Mouse (Mus musculus) midbrain, embryonic 15.5 days (tissue): ENCODE data around the gene Eml6. TPM values are rescaled to one million over a fixed set of nuclear protein-coding genes. Genes with fewer than 3 reads are reported as not detected.

Source experiments
- ATAC-seq: fragments of 200-750 bp; cut with Nextera tagmentation; replicated peaks from 2 replicates; pipeline ENCODE4 v1.8.0; 2017; ENCODE audit warnings: moderate TSS enrichment
- H3K27ac ChIP-seq: fragments of 300-500 bp; sonication (generic); 2 replicates; pipeline ENCODE4 v1.5.1; 2015; ENCODE audit warnings: mild to moderate bottlenecking, inconsistent platforms
- H3K27me3 ChIP-seq: fragments of 300-500 bp; sonication (generic); replicated peaks from 2 replicates; pipeline ENCODE4 v1.6.1; 2015; ENCODE audit warnings: inconsistent platforms
- H3K36me3 ChIP-seq: fragments of 300-500 bp; sonication (generic); replicated peaks from 2 replicates; pipeline ENCODE4 v1.6.1; 2015; ENCODE audit warnings: inconsistent platforms
- H3K4me1 ChIP-seq: fragments of 300-500 bp; sonication (generic); 2 replicates; pipeline ENCODE4 v1.6.1; 2015; ENCODE audit warnings: inconsistent platforms
- H3K4me2 ChIP-seq: fragments of 300-500 bp; sonication (generic); 2 replicates; pipeline ENCODE4 v1.6.1; 2015; ENCODE audit warnings: inconsistent platforms, mild to moderate bottlenecking, moderate library complexity
- H3K4me3 ChIP-seq: fragments of 300-500 bp; sonication (generic); 2 replicates; pipeline ENCODE4 v1.5.1; 2015; ENCODE audit warnings: mild to moderate bottlenecking, inconsistent platforms
- H3K9ac ChIP-seq: fragments of 300-500 bp; sonication (generic); 2 replicates; pipeline ENCODE4 v1.6.1; 2015; ENCODE audit warnings: mild to moderate bottlenecking, inconsistent platforms
- H3K9me3 ChIP-seq: fragments of 300-500 bp; sonication (generic); 2 replicates; pipeline ENCODE4 v1.6.1; 2016; ENCODE audit warnings: inconsistent platforms
- WGBS: fragments of 180-500 bp; shearing (Covaris S2); methylation state at CpG from one replicate; pipeline ENCODE4 v1.1.7; 2015; ENCODE audit warnings: mixed read lengths; 5-methylcytosine and 5-hydroxymethylcytosine counted together
- polyA plus RNA-seq: library from polyadenylated mRNA; unstranded; fragments of >200 nt; fragmentation: Nextera tagmentation; extraction: Ambion mirVana; gene quantifications from 2 replicates; pipeline ENCODE4 v1.2.1, GENCODE M21; 2015

The Eml6 gene
- polyA plus RNA-seq, 1 experiment from 2014 or later: 7.7 TPM

DNA sequence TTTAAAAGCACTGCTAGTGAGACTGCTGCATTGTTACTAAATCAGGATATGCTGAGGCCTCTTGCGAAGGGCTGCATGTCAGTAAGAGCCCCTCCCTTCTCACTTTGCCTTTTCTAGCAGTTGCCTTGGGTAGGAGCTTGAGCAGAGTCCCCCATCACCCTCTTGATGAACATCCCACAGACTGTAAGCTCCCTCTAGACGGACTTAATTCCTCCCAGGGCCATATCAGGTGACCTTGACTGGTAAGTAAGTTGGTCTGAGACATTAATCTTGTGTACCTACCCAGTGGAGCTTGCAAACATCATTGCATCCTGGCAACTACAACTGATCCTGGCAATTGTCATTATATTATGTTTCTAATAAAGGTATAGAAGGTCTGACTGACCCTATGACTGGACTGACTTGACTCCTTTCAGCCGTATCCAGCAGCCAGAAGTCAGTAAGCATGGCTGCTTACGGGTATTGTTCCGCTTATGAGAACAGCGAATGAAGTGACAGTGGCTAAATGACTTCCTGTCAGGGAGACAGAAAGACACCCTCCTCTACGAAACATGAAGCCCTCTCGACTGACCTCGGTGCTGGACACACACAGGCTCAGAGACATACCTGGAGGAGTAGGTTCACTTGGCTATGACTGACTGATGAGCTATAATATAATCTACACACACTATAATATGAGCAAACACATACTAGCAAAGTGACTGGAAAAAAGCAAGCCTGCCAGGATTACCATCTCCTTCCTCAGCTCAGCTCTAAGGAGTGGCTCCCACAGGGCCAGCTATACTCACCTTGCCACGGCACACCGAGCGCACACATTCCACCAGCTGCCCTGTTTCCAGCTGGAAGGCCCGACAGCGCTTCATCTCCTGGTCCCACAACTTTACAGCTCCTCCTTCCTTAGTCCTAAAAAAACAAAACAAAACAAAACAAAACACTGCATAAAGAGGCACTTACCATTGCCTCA is 273.9 kb downstream of the Eml6 start:
- Histone ChIP-seq H3K4me2 (no peak overlapping the region), H3K36me3 (peaks cover 4% of the 10 kb centered on the region; the same call in 1 of the 2 replicates), H3K4me3 (no peak overlapping the region), H3K27me3 (no peaks in the 10 kb centered on the region), H3K27ac (no peak overlapping the region), H3K4me1 (no peaks in the 10 kb centered on the region), H3K9ac (no peak overlapping the region), H3K9me3 (no peaks in the 10 kb centered on the region)
- 88% methylated on average over 14 of the region's 14 CpGs for WGBS
- no peak for ATAC-seq

GRCm38 (mm10) chr11:29751013-29751412 is 274.8 kb downstream of the Eml6 start:
- Histone ChIP-seq H3K4me3 (no peak overlapping the region), H3K27me3 (no peaks in the 10 kb centered on the region), H3K9me3 (no peaks in the 10 kb centered on the region), H3K27ac (no peak overlapping the region), H3K9ac (no peak overlapping the region), H3K4me2 (no peak overlapping the region), H3K36me3 (peaks cover 9% of the 10 kb centered on the region; the same call in 1 of the 2 replicates), H3K4me1 (no peaks in the 10 kb centered on the region)
- no peak for ATAC-seq
- 91% methylated on average over 2 of the region's 2 CpGs for WGBS

GRCm38 (mm10) chr11:29749468-29749829 is 276.4 kb downstream of the Eml6 start:
- H3K9ac ChIP-seq: no peak overlapping the region
- H3K9me3 ChIP-seq: no peaks in the 10 kb centered on the region
- H3K4me3 ChIP-seq: no peak overlapping the region
- no peak for ATAC-seq
- WGBS: 90% methylated on average over 1 of the region's 1 CpGs
- no peak overlapping the region for H3K4me2 ChIP-seq
- no peaks in the 10 kb centered on the region for H3K4me1 ChIP-seq
- peaks cover 15% of the 10 kb centered on the region; the same call in 1 of the 2 replicates for H3K36me3 ChIP-seq
- H3K27me3 ChIP-seq: no peaks in the 10 kb centered on the region
- H3K27ac ChIP-seq: no peak overlapping the region

- H3K9me3 ChIP-seq: no peaks in the 10 kb centered on the region
- H3K9ac ChIP-seq: no peak overlapping the region
- 88% methylated on average over 8 of the region's 8 CpGs for WGBS
- no peak overlapping the region for H3K4me3 ChIP-seq
- no peaks in the 10 kb centered on the region for H3K4me1 ChIP-seq
- no peak overlapping the region for H3K4me2 ChIP-seq
- no peak overlapping the region for H3K27ac ChIP-seq
- no peak for ATAC-seq
- peaks cover 15% of the 10 kb centered on the region; the same call in 1 of the 2 replicates for H3K36me3 ChIP-seq
- no peaks in the 10 kb centered on the region for H3K27me3 ChIP-seq
Measured at GRCm38 (mm10) chr11:29748750-29749467, 276.9 kb downstream of the Eml6 start.

GRCm38 (mm10) chr11:29747881-29748280 is 278.0 kb downstream of the Eml6 start:
- Histone ChIP-seq H3K27ac (no peak overlapping the region), H3K4me2 (no peak overlapping the region), H3K9me3 (no peaks in the 10 kb centered on the region), H3K27me3 (no peaks in the 10 kb centered on the region), H3K4me1 (no peaks in the 10 kb centered on the region), H3K4me3 (no peak overlapping the region), H3K36me3 (peaks cover 19% of the 10 kb centered on the region; the same call in 1 of the 2 replicates), H3K9ac (no peak overlapping the region)
- 50% methylated on average over 1 of the region's 1 CpGs for WGBS
- ATAC-seq: no peak

- Histone ChIP-seq H3K27ac (no peak overlapping the region), H3K4me2 (no peak overlapping the region), H3K4me3 (no peak overlapping the region), H3K9ac (no peak overlapping the region), H3K9me3 (no peaks in the 10 kb centered on the region), H3K4me1 (no peaks in the 10 kb centered on the region), H3K36me3 (peaks cover 21% of the 10 kb centered on the region; the same call in 1 of the 2 replicates), H3K27me3 (no peaks in the 10 kb centered on the region)
- 95% methylated on average over 3 of the region's 3 CpGs for WGBS
- no peak for ATAC-seq
Measured at GRCm38 (mm10) chr11:29747365-29747764, 278.5 kb downstream of the Eml6 start.

DNA sequence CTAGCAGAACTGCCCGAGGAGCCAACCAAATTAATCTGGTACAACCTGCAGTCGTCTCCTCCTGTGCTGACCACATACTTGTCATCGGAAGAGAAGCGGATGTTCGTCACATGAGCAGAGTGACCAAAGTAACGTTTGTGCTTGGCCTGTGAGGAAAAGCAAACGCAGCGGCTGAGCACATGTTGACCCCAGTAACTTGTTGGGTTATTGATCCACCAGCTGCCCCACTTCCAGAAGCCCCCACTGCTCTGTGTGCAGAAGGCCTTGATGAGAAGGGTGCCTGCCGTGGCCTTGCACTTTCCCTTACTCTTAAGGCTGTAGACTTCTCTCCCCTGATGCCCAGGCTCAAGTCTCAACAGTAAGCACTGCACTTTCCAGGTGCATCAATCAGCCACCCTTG is 279.6 kb downstream of the Eml6 start:
- H3K4me2 ChIP-seq: no peak overlapping the region
- no peaks in the 10 kb centered on the region for H3K9me3 ChIP-seq
- no peaks in the 10 kb centered on the region for H3K27me3 ChIP-seq
- H3K36me3 ChIP-seq: peaks cover 27% of the 10 kb centered on the region; the same call in 1 of the 2 replicates
- H3K9ac ChIP-seq: no peak overlapping the region
- WGBS: 89% methylated on average over 9 of the region's 9 CpGs
- no peak overlapping the region for H3K4me3 ChIP-seq
- no peak overlapping the region for H3K27ac ChIP-seq
- no peak for ATAC-seq
- H3K4me1 ChIP-seq: no peaks in the 10 kb centered on the region

GRCm38 (mm10) chr11:29745513-29745912 is 280.3 kb downstream of the Eml6 start:
- no peak overlapping the region for H3K9ac ChIP-seq
- no peaks in the 10 kb centered on the region for H3K4me1 ChIP-seq
- H3K4me3 ChIP-seq: no peak overlapping the region
- no peaks in the 10 kb centered on the region for H3K27me3 ChIP-seq
- no peak overlapping the region for H3K4me2 ChIP-seq
- no peak for ATAC-seq
- WGBS: 77% methylated on average over 2 of the region's 2 CpGs
- no peaks in the 10 kb centered on the region for H3K9me3 ChIP-seq
- H3K36me3 ChIP-seq: peaks cover 27% of the 10 kb centered on the region; the same call in 1 of the 2 replicates
- H3K27ac ChIP-seq: no peak overlapping the region

- Histone ChIP-seq H3K4me3 (no peak overlapping the region), H3K27ac (no peak overlapping the region), H3K4me1 (no peaks in the 10 kb centered on the region), H3K4me2 (no peak overlapping the region), H3K27me3 (no peaks in the 10 kb centered on the region), H3K36me3 (peaks cover 27% of the 10 kb centered on the region; the same call in 1 of the 2 replicates), H3K9me3 (no peaks in the 10 kb centered on the region), H3K9ac (no peak overlapping the region)
- 86% methylated on average over 5 of the region's 5 CpGs for whole genome bisulfite sequencing
- peak; percentile 48; the same call in 1 of the 2 replicates for ATAC-seq
Measured at GRCm38 (mm10) chr11:29744760-29745430, 280.9 kb downstream of the Eml6 start.

DNA sequence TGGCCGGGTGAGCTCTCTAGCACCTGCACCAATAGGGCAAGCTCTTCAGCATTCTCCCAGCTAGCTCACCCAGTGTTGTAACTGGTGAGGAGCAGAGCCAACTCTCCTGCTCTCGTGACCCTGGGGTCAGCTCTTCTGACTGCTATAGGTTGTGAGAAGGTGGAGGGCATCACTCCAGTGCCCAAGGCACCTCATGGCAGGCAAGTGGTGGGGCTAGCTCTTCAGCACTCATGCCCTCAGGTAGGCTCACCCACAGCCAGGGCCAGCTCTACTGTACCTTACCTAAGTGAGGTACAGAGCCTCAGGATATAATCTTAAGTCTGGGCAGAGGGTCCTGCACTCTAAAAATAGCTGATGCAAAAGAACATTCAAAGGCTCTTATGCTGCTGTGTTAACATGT is 286.1 kb downstream of the Eml6 start:
- Histone ChIP-seq H3K4me3 (no peak overlapping the region), H3K4me2 (no peak overlapping the region), H3K9ac (no peak overlapping the region), H3K4me1 (no peaks in the 10 kb centered on the region), H3K27ac (no peak overlapping the region), H3K36me3 (peaks cover 15% of the 10 kb centered on the region; the same call in 1 of the 2 replicates), H3K9me3 (no peaks in the 10 kb centered on the region), H3K27me3 (no peaks in the 10 kb centered on the region)
- 92% methylated on average over 2 of the region's 2 CpGs for WGBS
- ATAC-seq: peak; percentile 22; the same call in 1 of the 2 replicates

- Histone ChIP-seq H3K27me3 (no peaks in the 10 kb centered on the region), H3K9ac (no peak overlapping the region), H3K4me1 (peaks cover 3% of the 10 kb centered on the region; the same call in 1 of the 2 replicates), H3K4me2 (no peak overlapping the region), H3K27ac (no peak overlapping the region), H3K4me3 (no peak overlapping the region), H3K9me3 (no peaks in the 10 kb centered on the region), H3K36me3 (no peaks in the 10 kb centered on the region)
- WGBS: 84% methylated on average over 1 of the region's 1 CpGs
- ATAC-seq: no peak
Measured at GRCm38 (mm10) chr11:29727901-29728300, 297.9 kb downstream of the Eml6 start.

GRCm38 (mm10) chr11:29725610-29726009 is 300.2 kb downstream of the Eml6 start:
- Histone ChIP-seq H3K9me3 (no peaks in the 10 kb centered on the region), H3K36me3 (no peaks in the 10 kb centered on the region), H3K4me1 (peaks cover 7% of the 10 kb centered on the region; the same call in 1 of the 2 replicates), H3K4me2 (no peak overlapping the region), H3K9ac (no peak overlapping the region), H3K27me3 (no peaks in the 10 kb centered on the region), H3K4me3 (no peak overlapping the region), H3K27ac (no peak overlapping the region)
- ATAC-seq: no peak
- 78% methylated on average over 1 of the region's 1 CpGs for WGBS
